Mouse (Mus musculus): ENCODE results near the gene Fkbp7. TPM values are rescaled to one million over a fixed set of nuclear protein-coding genes. Genes with fewer than 3 reads are reported as not detected.
A peak's percentile ranks its signal among the peaks of the same experiment; 100 is the strongest.

Fkbp7 gene
- polyA plus RNA-seq, 1 experiment from 2014 or later, result 69.0 TPM

DNA sequence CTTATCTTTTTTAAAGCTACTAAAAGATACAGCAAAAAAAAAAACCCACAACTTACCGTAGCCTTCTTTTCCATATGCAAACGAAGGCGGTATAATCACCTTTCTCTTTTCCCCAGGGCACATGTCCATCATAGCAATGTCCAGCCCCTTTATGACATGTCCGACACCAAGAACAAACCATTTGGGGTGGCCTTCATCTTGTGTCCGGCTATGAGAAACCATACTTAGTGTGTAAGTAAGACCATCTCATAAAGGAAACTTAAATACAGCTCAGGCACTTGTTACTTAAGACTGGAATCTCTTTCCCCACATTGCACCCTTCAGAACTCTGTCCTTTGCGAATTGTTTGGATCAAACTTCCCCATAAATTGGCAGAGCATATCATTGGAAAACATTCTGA, 1.3 kb downstream of the Fkbp7 start:
- Histone ChIP-seq H3K36me3 (ENCODE audit: insufficient read depth) (0 out of 2 replicates have a peak, but pooled peaks cover 15% of the 10 kb centered on the region), H3K27me3 (ENCODE audit: insufficient read depth, low read length) (no peaks in the 10 kb centered on the region), H3K9ac (peak overlapping the region; percentile 79), H3K9me3 (ENCODE audit: low read depth, low read length) (no peaks in the 10 kb centered on the region), H3K4me2 (peak overlapping the region; percentile 83), H3K4me3 (ENCODE audit: low read depth, low read length) (peak overlapping the region; percentile 57), H3K4me1 (ENCODE audit: insufficient read depth) (no peaks in the 10 kb centered on the region), H3K27ac (ENCODE audit: low read depth) (no peak overlapping the region)
- WGBS, result 72% methylated on average over 6 of the region's 6 CpGs
- DNase-seq (peak; percentile 19), ATAC-seq (ENCODE audit: insufficient read depth) (no peak)
- TF ChIP-seq CTCF (IDR thresholded peaks at IDR 0.05; ENCODE audit: low read depth), result no peak

GRCm38 (mm10) chr2:76667200-76667599, 5.7 kb downstream of the Fkbp7 start:
- no peaks in the 10 kb centered on the region for H3K27me3 ChIP-seq (ENCODE audit: insufficient read depth, low read length)
- TF ChIP-seq CTCF (IDR thresholded peaks at IDR 0.05; ENCODE audit: low read depth), result no peak
- 45% methylated on average over 5 of the region's 5 CpGs for WGBS
- H3K27ac ChIP-seq (ENCODE audit: low read depth), result no peak overlapping the region
- no peaks in the 10 kb centered on the region for H3K4me1 ChIP-seq (ENCODE audit: insufficient read depth)
- no peak overlapping the region for H3K9ac ChIP-seq
- H3K4me3 ChIP-seq (ENCODE audit: low read depth, low read length), result no peak overlapping the region
- H3K4me2 ChIP-seq, result no peak overlapping the region
- ATAC-seq (ENCODE audit: insufficient read depth) (no peak; the same call in 1 of the 2 replicates), DNase-seq (peak; percentile 48)
- H3K36me3 ChIP-seq (ENCODE audit: insufficient read depth), result peaks cover 47% of the 10 kb centered on the region
- H3K9me3 ChIP-seq (ENCODE audit: low read depth, low read length), result no peaks in the 10 kb centered on the region

- no peaks in the 10 kb centered on the region for H3K4me1 ChIP-seq (ENCODE audit: insufficient read depth)
- H3K4me3 ChIP-seq (ENCODE audit: low read depth, low read length), result no peak overlapping the region
- H3K4me2 ChIP-seq, result no peak overlapping the region
- ATAC-seq (ENCODE audit: insufficient read depth) (no peak), DNase-seq (no peak)
- TF ChIP-seq CTCF (IDR thresholded peaks at IDR 0.05; ENCODE audit: low read depth), result no peak
- WGBS, result 94% methylated on average over 7 of the region's 7 CpGs
- no peak overlapping the region for H3K9ac ChIP-seq
- peaks cover 56% of the 10 kb centered on the region for H3K36me3 ChIP-seq (ENCODE audit: insufficient read depth)
- H3K9me3 ChIP-seq (ENCODE audit: low read depth, low read length), result no peaks in the 10 kb centered on the region
- H3K27me3 ChIP-seq (ENCODE audit: insufficient read depth, low read length), result no peaks in the 10 kb centered on the region
- H3K27ac ChIP-seq (ENCODE audit: low read depth), result no peak overlapping the region
Observed at GRCm38 (mm10) chr2:76665531-76665930, 7.4 kb downstream of the Fkbp7 start.

GRCm38 (mm10) chr2:76659419-76659818, 13.5 kb downstream of the Fkbp7 start:
- Histone ChIP-seq H3K9ac (no peak overlapping the region), H3K4me3 (ENCODE audit: low read depth, low read length) (no peak overlapping the region), H3K4me1 (ENCODE audit: insufficient read depth) (no peaks in the 10 kb centered on the region), H3K27me3 (ENCODE audit: insufficient read depth, low read length) (no peaks in the 10 kb centered on the region), H3K9me3 (ENCODE audit: low read depth, low read length) (no peaks in the 10 kb centered on the region), H3K36me3 (ENCODE audit: insufficient read depth) (peaks cover 25% of the 10 kb centered on the region), H3K27ac (ENCODE audit: low read depth) (no peak overlapping the region), H3K4me2 (no peak overlapping the region)
- TF ChIP-seq CTCF (IDR thresholded peaks at IDR 0.05; ENCODE audit: low read depth), result no peak
- DNase-seq (peak; percentile 54), ATAC-seq (ENCODE audit: insufficient read depth) (no peak)
- 47% methylated on average over 6 of the region's 8 CpGs for WGBS

- TF ChIP-seq CTCF (IDR thresholded peaks at IDR 0.05; ENCODE audit: low read depth), result no peak
Observed at GRCm38 (mm10) chr2:76658551-76658950, 14.4 kb downstream of the Fkbp7 start.

DNA sequence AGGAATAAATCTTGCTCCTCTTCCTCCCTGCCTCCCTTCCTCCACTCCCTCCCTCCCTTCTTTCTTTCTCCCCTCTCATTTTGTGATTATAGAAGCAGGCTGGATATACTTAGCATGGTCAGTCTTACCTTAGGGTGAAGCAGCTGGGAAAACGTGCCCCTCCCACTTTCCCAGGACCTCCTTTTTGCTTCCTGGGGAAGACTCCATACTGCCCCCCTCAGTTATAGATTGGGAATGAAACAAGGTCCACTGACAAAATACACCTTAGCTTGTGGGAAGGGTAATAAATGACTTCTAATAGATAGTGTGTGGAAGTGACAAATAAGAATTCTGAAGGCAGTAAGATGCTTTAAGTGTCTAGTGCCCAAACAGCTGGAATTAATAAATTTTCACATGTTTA, 16.9 kb downstream of the Fkbp7 start:
- H3K4me2 ChIP-seq, result no peak overlapping the region
- no peaks in the 10 kb centered on the region for H3K27me3 ChIP-seq (ENCODE audit: insufficient read depth, low read length)
- DNase-seq, result peak; percentile 37
- no peaks in the 10 kb centered on the region for H3K4me1 ChIP-seq (ENCODE audit: insufficient read depth)
- H3K4me3 ChIP-seq (ENCODE audit: low read depth, low read length), result no peak overlapping the region
- no peaks in the 10 kb centered on the region for H3K9me3 ChIP-seq (ENCODE audit: low read depth, low read length)
- no peak overlapping the region for H3K9ac ChIP-seq
- no peaks in the 10 kb centered on the region for H3K36me3 ChIP-seq (ENCODE audit: insufficient read depth)
- no peak overlapping the region for H3K27ac ChIP-seq (ENCODE audit: low read depth)
- ATAC-seq (ENCODE audit: insufficient read depth), result no peak
- 19% methylated on average over 1 of the region's 1 CpGs for WGBS
- peak; percentile 34; the same call in 1 of the 2 replicates for TF ChIP-seq CTCF (IDR thresholded peaks at IDR 0.05; ENCODE audit: low read depth)

More at GRCm38 (mm10) chr2:76658551-76658950, 14.4 kb downstream of the Fkbp7 start:
- Histone ChIP-seq H3K4me1 (ENCODE audit: insufficient read depth) (no peaks in the 10 kb centered on the region), H3K27me3 (ENCODE audit: insufficient read depth, low read length) (no peaks in the 10 kb centered on the region), H3K9me3 (ENCODE audit: low read depth, low read length) (no peaks in the 10 kb centered on the region), H3K4me2 (0 out of 2 replicates have a peak overlapping the region, but pooled peaks have one; percentile 12), H3K4me3 (ENCODE audit: low read depth, low read length) (no peak overlapping the region), H3K36me3 (ENCODE audit: insufficient read depth) (peaks cover 20% of the 10 kb centered on the region), H3K27ac (ENCODE audit: low read depth) (no peak overlapping the region), H3K9ac (no peak overlapping the region)
- ATAC-seq (ENCODE audit: insufficient read depth) (no peak), DNase-seq (no peak)
- WGBS, result 70% methylated on average over 13 of the region's 13 CpGs

GRCm38 (mm10) chr2:76655444-76655843, 17.5 kb downstream of the Fkbp7 start:
- H3K4me3 ChIP-seq (ENCODE audit: low read depth, low read length), result no peak overlapping the region
- no peaks in the 10 kb centered on the region for H3K36me3 ChIP-seq (ENCODE audit: insufficient read depth)
- H3K27me3 ChIP-seq (ENCODE audit: insufficient read depth, low read length), result no peaks in the 10 kb centered on the region
- H3K9ac ChIP-seq, result no peak overlapping the region
- TF ChIP-seq CTCF (IDR thresholded peaks at IDR 0.05; ENCODE audit: low read depth), result no peak
- 78% methylated on average over 3 of the region's 3 CpGs for WGBS
- no peak overlapping the region for H3K27ac ChIP-seq (ENCODE audit: low read depth)
- DNase-seq, result no peak
- no peaks in the 10 kb centered on the region for H3K4me1 ChIP-seq (ENCODE audit: insufficient read depth)
- no peak for ATAC-seq (ENCODE audit: insufficient read depth)
- no peak overlapping the region for H3K4me2 ChIP-seq
- H3K9me3 ChIP-seq (ENCODE audit: low read depth, low read length), result no peaks in the 10 kb centered on the region

DNA sequence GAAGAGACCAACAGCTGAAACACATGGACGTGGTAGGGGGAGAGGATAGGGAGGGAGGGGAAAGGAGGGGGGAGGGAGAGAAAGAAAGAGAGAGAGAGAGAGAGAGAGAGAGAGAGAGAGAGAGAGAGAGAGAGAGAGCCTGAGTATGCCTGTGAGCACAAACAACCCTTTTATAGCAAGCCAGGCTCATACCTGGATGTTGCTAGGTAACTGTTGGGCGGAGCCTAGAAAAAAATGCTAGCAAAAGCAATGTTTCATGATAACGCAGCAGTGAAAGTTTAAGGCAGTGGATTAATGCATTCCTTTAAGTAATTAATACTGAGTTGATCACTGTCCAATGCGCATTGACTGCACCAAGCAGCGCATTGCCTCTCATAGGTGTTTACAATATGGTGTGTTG, 18.3 kb downstream of the Fkbp7 start:
- H3K4me1 ChIP-seq (ENCODE audit: insufficient read depth), result no peaks in the 10 kb centered on the region
- DNase-seq (peak; percentile 43), ATAC-seq (ENCODE audit: insufficient read depth) (no peak)
- no peak overlapping the region for H3K4me2 ChIP-seq
- no peak overlapping the region for H3K4me3 ChIP-seq (ENCODE audit: low read depth, low read length)
- WGBS, result 65% methylated on average over 5 of the region's 5 CpGs
- H3K9me3 ChIP-seq (ENCODE audit: low read depth, low read length), result no peaks in the 10 kb centered on the region
- TF ChIP-seq CTCF (IDR thresholded peaks at IDR 0.05; ENCODE audit: low read depth), result no peak
- no peak overlapping the region for H3K27ac ChIP-seq (ENCODE audit: low read depth)
- H3K27me3 ChIP-seq (ENCODE audit: insufficient read depth, low read length), result no peaks in the 10 kb centered on the region
- H3K9ac ChIP-seq, result no peak overlapping the region; the same call in 1 of the 2 replicates
- H3K36me3 ChIP-seq (ENCODE audit: insufficient read depth), result no peaks in the 10 kb centered on the region
